Mouse (Mus musculus) forebrain, embryonic 14.5 days (tissue): ENCODE results near the gene Arhgap22. TPM values are rescaled to one million over a fixed set of nuclear protein-coding genes. Genes with fewer than 3 reads are reported as not detected.

Experiments used
- ATAC-seq: fragments of 200-750 bp; cut with Nextera tagmentation; 2 replicates; pipeline ENCODE4 v1.8.0; 2017; ENCODE audit warnings: mild to moderate bottlenecking, moderate library complexity
- DNase-seq: peaks from one replicate; pipeline ENCODE4 v3.0.0-alpha.2; 2015; ENCODE audit warnings: low spot score
- H3K27ac ChIP-seq: fragments of 300-500 bp; sonication (generic); 2 replicates; pipeline ENCODE4 v1.5.1; 2014; ENCODE audit warnings: low read depth, mild to moderate bottlenecking, control low read depth, low read length, moderate library complexity
- H3K27me3 ChIP-seq: fragments of 300-500 bp; sonication (generic); replicated peaks from 2 replicates; pipeline ENCODE4 v1.6.1; 2014; ENCODE audit warnings: low read length, control low read depth, mixed read lengths; ENCODE audit not compliant: control insufficient read depth, insufficient read depth
- H3K36me3 ChIP-seq: fragments of 300-500 bp; sonication (generic); 2 replicates; pipeline ENCODE4 v1.6.1; 2014; ENCODE audit warnings: low read length, control low read depth; ENCODE audit not compliant: control insufficient read depth, insufficient read depth
- H3K4me1 ChIP-seq: fragments of 300-500 bp; sonication (generic); 2 replicates; pipeline ENCODE4 v1.6.1; 2014; ENCODE audit warnings: antibody characterized with exemption, low read length, control low read depth; ENCODE audit not compliant: control insufficient read depth, insufficient read depth
- H3K4me2 ChIP-seq: fragments of 300-500 bp; sonication (generic); 2 replicates; pipeline ENCODE4 v1.6.1; 2014; ENCODE audit warnings: mild to moderate bottlenecking, control low read depth, low read length
- H3K4me3 ChIP-seq: fragments of 300-500 bp; sonication (generic); 2 replicates; pipeline ENCODE4 v1.5.1; 2014; ENCODE audit warnings: low read depth, low read length, control low read depth
- H3K9ac ChIP-seq: fragments of 300-500 bp; sonication (generic); 2 replicates; pipeline ENCODE4 v1.6.1; 2014; ENCODE audit warnings: mild to moderate bottlenecking, low read length, control low read depth, moderate library complexity
- H3K9me3 ChIP-seq: fragments of 300-500 bp; sonication (generic); replicated peaks from 2 replicates; pipeline ENCODE4 v1.6.1; 2016; ENCODE audit warnings: low read length, control low read depth, mixed read lengths; ENCODE audit not compliant: control insufficient read depth
- WGBS: fragments of 180-500 bp; shearing (Covaris S2); extraction: QIAGEN DNeasy Blood & Tissue Kit; methylation state at CpG from one replicate; pipeline ENCODE4 v1.1.7; 2014; 5-methylcytosine and 5-hydroxymethylcytosine counted together
- polyA plus RNA-seq: library from polyadenylated mRNA; unstranded; fragments of >200 nt; fragmentation: Nextera tagmentation; extraction: Ambion mirVana; gene quantifications from 2 replicates; pipeline ENCODE4 v1.2.1, GENCODE M21; 2014

The Arhgap22 gene
- polyA plus RNA-seq, 1 experiment from 2014 or later = 0.72 TPM

DNA sequence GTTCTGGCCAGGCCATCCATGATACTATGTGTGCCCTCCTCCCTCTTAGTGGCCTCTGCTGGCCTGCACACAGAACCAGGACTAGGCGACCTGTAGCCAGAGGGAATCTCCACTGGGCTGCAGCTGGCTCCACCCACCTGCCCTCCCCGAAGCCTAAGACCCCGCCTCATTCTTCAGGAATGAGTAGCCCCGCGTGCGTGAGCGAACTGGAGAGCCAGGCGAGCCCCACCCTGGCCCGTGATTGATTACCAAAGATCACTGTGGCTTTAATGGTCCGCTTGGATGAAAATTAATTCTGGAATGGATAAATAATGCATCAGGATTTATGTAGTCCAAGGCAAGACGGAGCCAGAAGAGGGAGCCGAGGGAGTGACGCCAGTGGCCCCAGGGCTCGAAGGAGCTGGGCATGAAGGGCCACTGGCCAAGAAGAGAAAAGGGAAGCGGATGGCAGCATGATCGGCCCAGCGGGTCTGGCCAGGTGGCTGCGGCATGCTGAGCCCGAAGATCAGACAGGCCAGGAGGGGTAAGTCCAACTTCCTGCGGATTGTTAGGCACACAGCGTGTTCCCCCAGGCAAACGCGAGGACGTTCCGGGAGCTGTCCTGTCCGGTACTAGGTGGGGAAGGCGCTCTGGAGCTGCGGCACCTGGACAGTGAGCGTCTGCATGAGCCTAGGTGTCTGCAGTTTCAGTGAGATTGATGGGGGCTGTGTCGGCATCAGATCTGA is 36.6 kb downstream of the Arhgap22 start:
- Histone ChIP-seq H3K27ac (no peak overlapping the region), H3K9me3 (no peaks in the 10 kb centered on the region), H3K27me3 (no peaks in the 10 kb centered on the region), H3K4me3 (peak overlapping the region; percentile 31), H3K9ac (peak overlapping the region; percentile 46; the same call in 1 of the 2 replicates), H3K36me3 (no peaks in the 10 kb centered on the region), H3K4me2 (peak overlapping the region; percentile 52), H3K4me1 (peaks cover 5% of the 10 kb centered on the region)
- DNase-seq (peak; percentile 23), ATAC-seq (peak; percentile 54)
- under 1% methylated on average over 30 of the region's 30 CpGs for WGBS

DNA sequence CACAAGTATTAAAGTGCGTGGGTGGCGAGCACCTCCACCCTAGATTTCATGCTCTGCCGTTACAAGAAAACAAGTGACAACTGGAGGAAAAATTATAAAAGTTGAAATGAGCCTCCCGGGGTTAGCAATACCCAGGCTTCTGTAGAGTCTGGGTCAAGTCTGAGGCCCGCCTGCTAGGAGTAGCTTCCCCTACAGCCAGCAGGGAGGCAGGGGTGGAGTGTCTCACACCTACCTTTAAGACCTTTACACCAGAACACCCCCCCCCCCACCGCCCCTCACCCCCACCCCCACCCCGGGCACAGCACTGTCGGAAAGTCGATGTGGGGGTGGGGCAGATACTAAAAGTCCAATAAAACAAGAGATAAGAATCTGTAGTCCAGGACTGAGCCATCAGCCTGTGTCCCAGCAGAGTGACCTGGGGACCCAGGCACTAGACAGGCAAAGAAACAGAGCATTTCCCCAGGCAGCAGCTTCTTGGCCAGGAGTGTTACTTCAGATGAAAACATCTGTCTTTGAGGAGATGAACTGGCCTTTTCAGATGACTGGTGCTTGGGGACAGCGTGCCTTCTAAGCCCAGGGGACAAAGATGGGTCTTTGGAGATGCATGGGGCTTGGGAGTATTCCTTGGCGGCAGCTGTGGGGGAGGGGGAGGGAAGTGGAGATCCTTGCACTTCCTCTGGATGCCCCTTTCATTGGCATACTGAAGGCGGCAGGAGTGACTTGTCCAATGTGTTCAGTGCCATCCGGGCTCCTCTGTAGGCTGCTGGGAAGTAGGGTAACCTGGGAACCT is 37.3 kb downstream of the Arhgap22 start:
- DNase-seq (no peak), ATAC-seq (no peak)
- peak overlapping the region; percentile 46; the same call in 1 of the 2 replicates for H3K9ac ChIP-seq
- H3K27me3 ChIP-seq = no peaks in the 10 kb centered on the region
- H3K4me1 ChIP-seq = peaks cover 5% of the 10 kb centered on the region
- no peak overlapping the region for H3K27ac ChIP-seq
- H3K4me3 ChIP-seq = peak overlapping the region; percentile 31
- WGBS = 9% methylated on average over 13 of the region's 13 CpGs
- peak overlapping the region; percentile 52 for H3K4me2 ChIP-seq
- H3K9me3 ChIP-seq = no peaks in the 10 kb centered on the region
- H3K36me3 ChIP-seq = no peaks in the 10 kb centered on the region

GRCm38 (mm10) chr14:33258256-33258655 is 44.4 kb downstream of the Arhgap22 start:
- Histone ChIP-seq H3K9me3 (no peaks in the 10 kb centered on the region), H3K36me3 (no peaks in the 10 kb centered on the region), H3K4me1 (no peaks in the 10 kb centered on the region), H3K27ac (no peak overlapping the region), H3K27me3 (no peaks in the 10 kb centered on the region), H3K9ac (no peak overlapping the region), H3K4me2 (no peak overlapping the region), H3K4me3 (no peak overlapping the region)
- no peak for DNase-seq
- ATAC-seq = no peak
- WGBS = 94% methylated on average over 5 of the region's 5 CpGs

GRCm38 (mm10) chr14:33260131-33260530 is 46.3 kb downstream of the Arhgap22 start:
- ATAC-seq (no peak), DNase-seq (no peak)
- Histone ChIP-seq H3K4me1 (no peaks in the 10 kb centered on the region), H3K27ac (no peak overlapping the region), H3K4me2 (no peak overlapping the region), H3K27me3 (no peaks in the 10 kb centered on the region), H3K4me3 (no peak overlapping the region), H3K9ac (no peak overlapping the region), H3K9me3 (no peaks in the 10 kb centered on the region), H3K36me3 (no peaks in the 10 kb centered on the region)
- WGBS = 89% methylated on average over 6 of the region's 6 CpGs

DNA sequence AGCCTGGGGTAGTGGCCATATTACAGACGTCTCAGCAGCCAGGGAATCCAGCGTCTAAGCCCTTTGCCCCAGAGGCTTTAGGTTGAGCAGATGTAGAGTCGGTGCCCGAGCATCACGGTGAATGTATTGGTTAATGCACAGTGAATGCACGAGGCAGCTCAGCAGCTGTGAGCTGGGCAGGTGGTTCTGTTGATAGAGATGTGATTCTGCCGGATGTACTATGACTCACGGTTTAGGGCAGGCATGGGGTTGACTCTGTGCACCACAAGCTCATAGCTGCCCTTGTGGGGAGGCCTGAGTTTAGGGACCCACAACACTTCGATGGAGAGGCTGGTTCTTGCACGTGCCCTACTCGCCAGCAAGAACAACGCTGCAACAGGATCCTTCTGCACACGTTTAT is 51.0 kb downstream of the Arhgap22 start:
- Histone ChIP-seq H3K36me3 (no peaks in the 10 kb centered on the region), H3K4me1 (no peaks in the 10 kb centered on the region), H3K4me2 (no peak overlapping the region), H3K4me3 (no peak overlapping the region), H3K27me3 (no peaks in the 10 kb centered on the region), H3K27ac (no peak overlapping the region), H3K9ac (no peak overlapping the region), H3K9me3 (peaks cover 3% of the 10 kb centered on the region; the same call in 1 of the 2 replicates)
- 92% methylated on average over 13 of the region's 13 CpGs for WGBS
- DNase-seq (no peak), ATAC-seq (no peak)

DNA sequence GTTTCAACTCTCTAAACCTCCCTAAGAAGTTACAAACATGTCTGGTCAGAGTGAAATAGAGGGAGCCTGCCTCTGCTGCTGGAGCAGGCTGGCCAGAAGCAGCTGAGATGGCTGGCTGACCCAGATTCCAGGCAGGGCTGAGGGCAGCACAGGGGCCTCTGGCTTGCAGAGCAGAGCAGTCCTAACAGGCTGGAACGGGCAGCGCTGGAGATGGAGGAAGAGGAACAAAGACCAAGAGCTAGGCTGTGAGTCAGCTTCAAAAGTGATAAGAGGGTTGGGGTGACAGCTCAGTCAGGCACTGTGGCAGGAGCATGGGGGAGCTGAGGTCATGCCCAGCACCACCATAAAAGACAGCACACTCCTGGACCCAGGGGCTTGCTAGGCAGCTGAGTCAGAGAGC is 62.4 kb downstream of the Arhgap22 start:
- no peak overlapping the region for H3K9ac ChIP-seq
- H3K4me2 ChIP-seq = no peak overlapping the region
- H3K4me3 ChIP-seq = no peak overlapping the region
- ATAC-seq (no peak), DNase-seq (no peak)
- 74% methylated on average over 2 of the region's 2 CpGs for WGBS
- H3K36me3 ChIP-seq = no peaks in the 10 kb centered on the region
- no peaks in the 10 kb centered on the region for H3K27me3 ChIP-seq
- no peaks in the 10 kb centered on the region for H3K9me3 ChIP-seq
- H3K4me1 ChIP-seq = no peaks in the 10 kb centered on the region
- H3K27ac ChIP-seq = no peak overlapping the region

DNA sequence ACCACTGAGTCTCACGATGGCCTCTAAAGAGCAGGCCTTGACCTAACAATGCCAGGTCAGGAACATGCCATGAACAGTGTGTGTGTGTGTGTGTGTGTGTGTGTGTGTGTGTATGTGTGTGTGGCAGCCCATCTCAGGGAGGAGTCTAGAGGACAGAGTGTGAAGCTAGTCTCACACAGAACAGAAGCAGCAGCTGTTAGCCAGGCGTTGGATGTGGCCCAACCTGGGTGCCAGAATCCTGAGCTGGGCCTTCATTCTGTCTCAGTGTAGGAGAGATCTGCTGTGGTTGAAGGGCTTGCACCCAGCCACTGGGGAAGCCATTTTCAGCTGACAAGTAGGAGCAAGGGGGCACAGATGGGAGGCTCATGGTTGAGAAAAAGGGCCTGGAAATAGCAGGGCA is 64.5 kb downstream of the Arhgap22 start:
- no peak overlapping the region for H3K27ac ChIP-seq
- ATAC-seq = no peak
- H3K4me2 ChIP-seq = no peak overlapping the region
- no peaks in the 10 kb centered on the region for H3K27me3 ChIP-seq
- DNase-seq = no peak
- 86% methylated on average over 2 of the region's 2 CpGs for WGBS
- H3K9ac ChIP-seq = no peak overlapping the region
- H3K4me3 ChIP-seq = no peak overlapping the region
- no peaks in the 10 kb centered on the region for H3K36me3 ChIP-seq
- no peaks in the 10 kb centered on the region for H3K9me3 ChIP-seq
- H3K4me1 ChIP-seq = no peaks in the 10 kb centered on the region

- Histone ChIP-seq H3K27ac (no peak overlapping the region), H3K9me3 (no peaks in the 10 kb centered on the region), H3K9ac (no peak overlapping the region), H3K36me3 (no peaks in the 10 kb centered on the region), H3K4me2 (no peak overlapping the region), H3K4me1 (no peaks in the 10 kb centered on the region), H3K4me3 (no peak overlapping the region), H3K27me3 (no peaks in the 10 kb centered on the region)
- no peak for ATAC-seq
- no peak for DNase-seq
- 88% methylated on average over 2 of the region's 2 CpGs for WGBS
These were observed 67.1 kb downstream of the Arhgap22 start for GRCm38 (mm10) chr14:33280921-33281320.

DNA sequence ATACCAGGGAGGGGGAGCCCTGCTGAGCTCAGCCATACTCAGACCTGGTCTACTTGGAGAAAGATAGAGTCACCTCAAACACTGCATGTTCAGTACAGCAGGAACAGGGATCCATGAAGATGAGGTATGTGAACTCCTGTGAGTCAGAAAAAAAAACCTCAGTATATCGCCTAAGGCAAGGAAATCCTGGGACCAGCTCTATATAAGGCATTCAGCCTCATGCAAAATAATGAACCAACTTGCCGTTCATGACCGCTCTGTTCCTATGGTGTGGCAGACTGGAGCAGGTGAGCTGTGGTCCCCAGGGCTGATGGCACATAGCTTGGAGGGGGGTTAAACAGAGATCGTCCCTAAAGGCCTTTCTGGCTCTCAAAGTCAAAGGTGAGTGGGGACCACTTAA is 68.6 kb downstream of the Arhgap22 start:
- H3K4me1 ChIP-seq = no peaks in the 10 kb centered on the region
- H3K4me2 ChIP-seq = no peak overlapping the region
- H3K9ac ChIP-seq = no peak overlapping the region
- no peak for ATAC-seq
- no peak for DNase-seq
- no peaks in the 10 kb centered on the region for H3K27me3 ChIP-seq
- H3K36me3 ChIP-seq = no peaks in the 10 kb centered on the region
- 89% methylated on average over 4 of the region's 4 CpGs for WGBS
- no peak overlapping the region for H3K4me3 ChIP-seq
- H3K9me3 ChIP-seq = no peaks in the 10 kb centered on the region
- H3K27ac ChIP-seq = no peak overlapping the region
